In the genomic region with DNA sequence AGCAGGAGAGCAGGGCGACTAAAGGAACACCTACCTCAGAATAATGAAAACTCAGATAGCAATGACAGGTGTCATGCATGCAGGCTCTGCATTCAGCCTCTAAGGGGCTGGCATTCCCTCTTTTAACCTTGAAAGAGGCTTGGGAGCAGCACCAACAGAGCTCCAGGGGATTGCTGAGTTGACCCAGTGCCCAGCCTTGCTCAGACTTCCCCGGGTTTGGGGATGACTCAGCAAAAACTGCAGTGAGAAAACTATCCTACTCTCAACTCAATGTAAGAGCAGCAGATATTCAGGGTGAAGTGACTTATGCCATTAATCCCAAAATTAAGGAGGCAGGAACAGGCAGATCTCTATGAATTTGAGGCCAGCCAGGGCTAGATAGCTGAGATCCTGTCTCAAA, we compare ENCODE assay signal across 15 mouse cellular contexts. TPM values are rescaled to one million over a fixed set of nuclear protein-coding genes. Genes with fewer than 3 reads are reported as not detected.
DNase-seq lines count a peak whose midpoint lies in the region; ATAC-seq and TF ChIP-seq lines count a peak whose summit lies in the region.
"Had no signal": no experiment of that assay in that cellular context is flagged by ENCODE, and none has a peak within 500 bp of the region (broad histone marks: within the 10 kb centered on the region; RNA-seq: fewer than 3 reads in every experiment).

No protein-coding gene starts in this region.

- no peak for DNase-seq in left cerebral cortex, adult 2 months (ENCODE audit: extremely low spot score in 1 of 2, low spot score in 2 of 2)
- DNase-seq in left cerebral cortex, postnatal 10 days (ENCODE audit: extremely low spot score in 1 of 2, low spot score in 2 of 2) = no peak
- DNase-seq in NIH3T3 (ENCODE audit: low read depth) = peak; percentile 79
- DNase-seq in brain, adult 2 months (ENCODE audit: low read depth, low spot score) = peak; percentile 27
- peak in 2 of 3 experiments; percentile 19 to 26 for DNase-seq in liver, embryonic 14.5 days (ENCODE audit: low read depth in 3 of 3, low spot score in 3 of 3)
- DNase-seq in Muller cell, postnatal 12 days (ENCODE audit: inconsistent ontology term) = no peak
- no peak for DNase-seq in gastrocnemius, adult 8-10 months (ENCODE audit: low spot score in 2 of 2)
- DNase-seq: cerebellum, postnatal 36 days; forebrain, postnatal 0 days; kidney, postnatal 10 days; midbrain, embryonic 14.5 days; right cerebral cortex, postnatal 25 days; thymus, postnatal 4 days had no signal

- H3K4me1 ChIP-seq in liver, embryonic 14.5 days (replicated peaks; ENCODE audit: control insufficient read depth in 2 of 2, insufficient read depth in 2 of 2, low read length in 1 of 2) = peaks cover 0 to 2% of the 10 kb centered on the region in 2 experiments; a peak in 2 of 4 replicates
- H3K4me1 ChIP-seq: neural tube, embryonic 13.5 days had no signal

- WGBS in liver, embryonic 14.5 days (ENCODE audit: insufficient replicate concordance) = 46% methylated on average over 2 of the region's 2 CpGs

- no peak overlapping the region for H3K4me2 ChIP-seq in liver, embryonic 14.5 days (ENCODE audit: low read depth)
- H3K4me2 ChIP-seq: neural tube, embryonic 13.5 days had no signal

- H3K27ac ChIP-seq in left cerebral cortex, adult 2 months = peak overlapping the region; percentile 30; the same call in 1 of the 2 replicates
- no peak overlapping the region for H3K27ac ChIP-seq in liver, embryonic 14.5 days
- H3K27ac ChIP-seq: neural tube, embryonic 13.5 days had no signal

- TF ChIP-seq CTCF in left cerebral cortex, adult 2 months (IDR thresholded peaks at IDR 0.05) = no peak
- TF ChIP-seq CTCF in liver, embryonic 14.5 days (IDR thresholded peaks at IDR 0.05; ENCODE audit: low read depth) = no peak

- 0 out of 2 replicates have a peak, but pooled peaks have one; percentile 25 for ATAC-seq in liver, embryonic 14.5 days (ENCODE audit: insufficient read depth)
- ATAC-seq: forebrain, postnatal 0 days had no signal

- TF ChIP-seq EP300 in liver, embryonic 14.5 days (IDR thresholded peaks at IDR 0.05; ENCODE audit: low read depth) = no peak

- H3K36me3 ChIP-seq in liver, embryonic 14.5 days (replicated peaks; ENCODE audit: control insufficient read depth, insufficient read depth, low read depth) = peaks cover 70% of the 10 kb centered on the region

- no peak overlapping the region for H3K9ac ChIP-seq in liver, embryonic 14.5 days (replicated peaks)
- H3K9ac ChIP-seq: forebrain, postnatal 0 days; neural tube, embryonic 13.5 days had no signal

- no peaks in the 10 kb centered on the region for H3K9me3 ChIP-seq in liver, embryonic 14.5 days (ENCODE audit: control insufficient read depth, low read length)
- H3K9me3 ChIP-seq: neural tube, embryonic 13.5 days had no signal

- no peak overlapping the region for H3K4me3 ChIP-seq in left cerebral cortex, adult 2 months
- H3K4me3 ChIP-seq in liver, embryonic 14.5 days (ENCODE audit: insufficient read depth in 1 of 2, low read depth in 2 of 2, low read length in 2 of 2) = no peak overlapping the region
- H3K4me3 ChIP-seq: neural tube, embryonic 13.5 days had no signal

- intact Hi-C loops in left cerebral cortex, adult 2 months (cut with DNase I) = no loop called here
- intact Hi-C loops in left cerebral cortex, postnatal 10 days (cut with DNase I) = no loop called here

- no peaks in the 10 kb centered on the region for H3K27me3 ChIP-seq in liver, embryonic 14.5 days (ENCODE audit: control insufficient read depth, insufficient read depth, low read length)
- H3K27me3 ChIP-seq: neural tube, embryonic 13.5 days had no signal

RNA-seq across cellular contexts. Expression of gene Faap100, which starts 8.6 kb away (rescaled TPM):
- total RNA-seq in left cerebral cortex, adult 2 months (2021) = 10 to 100 TPM; 16.1 to 17.6 TPM
- total RNA-seq in left cerebral cortex, postnatal 10 days (2021) = 10 to 100 TPM; 59.2 to 64.4 TPM
- polyA plus RNA-seq in liver, embryonic 14.5 days (2012; rRNA removed) = 5.3 and 6.3 TPM in 2 replicates
- 4.5 and 5.4 TPM in 2 replicates for polyA plus RNA-seq in liver, embryonic 14.5 days (2014; fragmentation: Nextera tagmentation; extraction: Ambion mirVana)
- total RNA-seq in gastrocnemius, adult 8-10 months (2022) = 10 to 100 TPM; 11.5 to 13.5 (median 13.3) TPM

RNA-seq across cellular contexts. Expression of gene Fscn2, which starts 25.8 kb away (rescaled TPM):
- under 1 TPM in 1 of 2 experiments, not detected in 1; 0.25 TPM for total RNA-seq in left cerebral cortex, adult 2 months (2021)
- total RNA-seq in left cerebral cortex, postnatal 10 days (2021) = not detected
- not detected in 2 replicates for polyA plus RNA-seq in liver, embryonic 14.5 days (2012; rRNA removed)
- polyA plus RNA-seq in liver, embryonic 14.5 days (2014; fragmentation: Nextera tagmentation; extraction: Ambion mirVana) = not detected in 2 replicates
- under 1 TPM in 3 of 4 experiments, not detected in 1; 0.21 to 0.54 (median 0.29) TPM for total RNA-seq in gastrocnemius, adult 8-10 months (2022)

RNA-seq across cellular contexts. Expression of gene Actg1, which starts 38.8 kb away (rescaled TPM):
- total RNA-seq in left cerebral cortex, adult 2 months (2021) = 1,000 to 10,000 TPM; 1,100 to 1,129 TPM
- 1,000 to 10,000 TPM; 2,375 to 2,523 TPM for total RNA-seq in left cerebral cortex, postnatal 10 days (2021)
- polyA plus RNA-seq in liver, embryonic 14.5 days (2012; rRNA removed) = 256 and 265 TPM in 2 replicates
- 451 and 544 TPM in 2 replicates for polyA plus RNA-seq in liver, embryonic 14.5 days (2014; fragmentation: Nextera tagmentation; extraction: Ambion mirVana)
- 100 to 1,000 TPM; 131 to 185 (median 162) TPM for total RNA-seq in gastrocnemius, adult 8-10 months (2022)

RNA-seq across cellular contexts. Expression of gene Nploc4, which starts 50.4 kb away (rescaled TPM):
- 10 to 100 TPM; 70.9 to 72.4 TPM for total RNA-seq in left cerebral cortex, adult 2 months (2021)
- total RNA-seq in left cerebral cortex, postnatal 10 days (2021) = 10 to 100 TPM; 63.1 to 70.3 TPM
- 17.9 and 21.1 TPM in 2 replicates for polyA plus RNA-seq in liver, embryonic 14.5 days (2012; rRNA removed)
- 21.2 and 22.2 TPM in 2 replicates for polyA plus RNA-seq in liver, embryonic 14.5 days (2014; fragmentation: Nextera tagmentation; extraction: Ambion mirVana)
- total RNA-seq in gastrocnemius, adult 8-10 months (2022) = 10 to 100 TPM; 87.7 to 97.5 (median 90.6) TPM

RNA-seq across cellular contexts. Expression of gene Tspan10, which starts 55.3 kb away (rescaled TPM):
- 1 to 10 TPM in 1 of 2 experiments, not detected in 1; 3.8 TPM for total RNA-seq in left cerebral cortex, adult 2 months (2021)
- not detected for total RNA-seq in left cerebral cortex, postnatal 10 days (2021)
- not detected in 2 replicates for polyA plus RNA-seq in liver, embryonic 14.5 days (2012; rRNA removed)
- not detected in 2 replicates for polyA plus RNA-seq in liver, embryonic 14.5 days (2014; fragmentation: Nextera tagmentation; extraction: Ambion mirVana)
- total RNA-seq in gastrocnemius, adult 8-10 months (2022) = 1 to 10 TPM in 1 of 4 experiments, not detected in 3; 1.2 TPM
- total RNA-seq: forebrain, postnatal 0 days had no signal
- polyA plus RNA-seq: forebrain, postnatal 0 days; gonadal fat pad, adult 2 months; midbrain, embryonic 14.5 days; neural tube, embryonic 13.5 days had no signal

Comparison
In these comparisons a context has a peak if more than half of its experiments do, and no peak if none do; other contexts are left out.
1. DNase-seq: peak in NIH3T3 (single experiment), brain, adult 2 months (single experiment) and liver, embryonic 14.5 days (2 of 3); none in left cerebral cortex, adult 2 months (0 of 2), left cerebral cortex, postnatal 10 days (0 of 2), Muller cell, postnatal 12 days (single experiment) and gastrocnemius, adult 8-10 months (0 of 2).
2. RNA of gene Actg1, which starts 38.8 kb away (total RNA-seq): 2,375 to 2,523 TPM in left cerebral cortex, postnatal 10 days and 1,100 to 1,129 TPM in left cerebral cortex, adult 2 months; 131 to 185 TPM in gastrocnemius, adult 8-10 months; every median in the first group is over 4 times any median in the second.